Mouse (Mus musculus) right cerebral cortex, adult 18-20 months (tissue): ENCODE results near the gene Dock7.
A peak's percentile ranks its signal among the peaks of the same experiment; 100 is the strongest.
"Not testable (repeated sequence)": the region's sequence is repeated elsewhere in the genome, so short reads cannot be mapped to it uniquely, and the experiment has no call there.

Experiments
- DNase-seq: peaks from one replicate; pipeline ENCODE4 v3.0.0; 2022; ENCODE audit warnings: mixed read lengths

Dock7 gene

GRCm38 (mm10) chr4:99005574-99005973 is 115.1 kb downstream of the Dock7 start:
- DNase-seq, result no peak

- DNase-seq, result no peak
Observed at GRCm38 (mm10) chr4:98993491-98993890, 127.2 kb downstream of the Dock7 start.

GRCm38 (mm10) chr4:98984701-98985100 is 136.0 kb downstream of the Dock7 start:
- DNase-seq, result no peak

- not testable (repeated sequence) for DNase-seq
Observed at GRCm38 (mm10) chr4:98979976-98980375, 140.7 kb downstream of the Dock7 start.

- no peak for DNase-seq
Observed at GRCm38 (mm10) chr4:98978693-98979092, 142.0 kb downstream of the Dock7 start.

- DNase-seq, result not testable (repeated sequence)
Observed at GRCm38 (mm10) chr4:98978288-98978687, 142.4 kb downstream of the Dock7 start.

- DNase-seq, result no peak
Observed at GRCm38 (mm10) chr4:98975741-98976140, 145.0 kb downstream of the Dock7 start.

- DNase-seq, result no peak
Observed at GRCm38 (mm10) chr4:98969946-98970345, 150.8 kb downstream of the Dock7 start.

GRCm38 (mm10) chr4:98960243-98960642 is 160.5 kb downstream of the Dock7 start:
- no peak for DNase-seq

- no peak for DNase-seq
Observed at GRCm38 (mm10) chr4:98955986-98956385, 164.7 kb downstream of the Dock7 start.

- no peak for DNase-seq
Observed at GRCm38 (mm10) chr4:98950563-98950962, 170.2 kb downstream of the Dock7 start.

GRCm38 (mm10) chr4:98938210-98938609 is 182.5 kb downstream of the Dock7 start:
- not testable (repeated sequence) for DNase-seq

GRCm38 (mm10) chr4:98936036-98936435 is 184.7 kb downstream of the Dock7 start:
- DNase-seq, result no peak

- no peak for DNase-seq
Observed at GRCm38 (mm10) chr4:98925250-98925781, 195.4 kb downstream of the Dock7 start.

GRCm38 (mm10) chr4:98924906-98925178 is 195.9 kb downstream of the Dock7 start:
- no peak for DNase-seq

GRCm38 (mm10) chr4:98924071-98924905 is 196.4 kb downstream of the Dock7 start:
- no peak for DNase-seq

- peak; percentile 80 for DNase-seq
Observed at GRCm38 (mm10) chr4:98923568-98924070, 197.1 kb downstream of the Dock7 start, which contains the start of gene Usp1. Gene Usp1 (plus strand): TSS chr4:98923810.

- DNase-seq, result peak; percentile 99
Observed at GRCm38 (mm10) chr4:98922643-98923567, 197.8 kb downstream of the Dock7 start.

GRCm38 (mm10) chr4:98922061-98922642 is 198.6 kb downstream of the Dock7 start:
- DNase-seq, result no peak

- no peak for DNase-seq
Observed at GRCm38 (mm10) chr4:98920896-98921295, 199.8 kb downstream of the Dock7 start.

GRCm38 (mm10) chr4:98918204-98918603 is 202.5 kb downstream of the Dock7 start:
- no peak for DNase-seq

- DNase-seq, result no peak
Observed at GRCm38 (mm10) chr4:98917724-98918123, 203.0 kb downstream of the Dock7 start.

- DNase-seq, result no peak
Observed at GRCm38 (mm10) chr4:98910246-98910645, 210.5 kb downstream of the Dock7 start.
